Mouse (Mus musculus) E14TG2a.4 (cell line): Measurements from ENCODE around the gene Olfr64.

Source experiments
- CTCF ChIP-seq: conservative IDR thresholded peaks from 2 replicates; pipeline ENCODE4 v1.5.1; 2014; ENCODE audit warnings: low read length
- NANOG ChIP-seq: IDR thresholded peaks from 2 replicates; pipeline ENCODE4 v1.6.1; 2014; ENCODE audit warnings: borderline replicate concordance, low read length, mixed read lengths
- POU5F1 ChIP-seq: IDR thresholded peaks from 2 replicates; pipeline ENCODE4 v1.6.1; 2014; ENCODE audit warnings: low read length, borderline replicate concordance

- TF ChIP-seq CTCF: no peak
- no peak for TF ChIP-seq NANOG
- TF ChIP-seq POU5F1: no peak
These were observed 19.8 kb downstream of the Olfr64 start for GRCm38 (mm10) chr7:103874451-103874850.
